Mouse (Mus musculus): ENCODE data around the gene Yipf6. TPM values are rescaled to one million over a fixed set of nuclear protein-coding genes. Genes with fewer than 3 reads are reported as not detected.
A peak's percentile ranks its signal among the peaks of the same experiment; 100 is the strongest.

Yipf6 gene
- total RNA-seq (2014; rRNA removed; ENCODE audit: low replicate concordance) (22.5 and 48.4 TPM in 2 replicates), polyA plus RNA-seq (2015; fragmentation: Nextera tagmentation; extraction: Ambion mirVana) (14.5 and 15.9 TPM in 2 replicates)

- 67% methylated on average over 3 of the region's 3 CpGs for WGBS
- DNase-seq (ENCODE audit: low spot score) (no peak), ATAC-seq (ENCODE audit: insufficient read depth, low read depth) (no peak)
- H3K27ac ChIP-seq (ENCODE audit: low read depth): peak within 1 kb of the TSS; percentile 98
- peak within 1 kb of the TSS; percentile 75 for H3K4me3 ChIP-seq (ENCODE audit: low read depth, low read length)
- H3K9me3 ChIP-seq (replicated peaks; ENCODE audit: control insufficient read depth, low read length): no peaks in the 10 kb centered on the region
- TF ChIP-seq CTCF (IDR thresholded peaks at IDR 0.05; ENCODE audit: low read depth) (no peak), EP300 (IDR thresholded peaks at IDR 0.05; ENCODE audit: low read depth) (no peak)
- 0 out of 2 replicates have a peak, but pooled peaks cover under 1% of the 10 kb centered on the region for H3K36me3 ChIP-seq (replicated peaks; ENCODE audit: control insufficient read depth, insufficient read depth, low read length)
- H3K9ac ChIP-seq (replicated peaks; ENCODE audit: low read depth, low read length): peak within 1 kb of the TSS; percentile 75
- no peaks in the 10 kb centered on the region for H3K27me3 ChIP-seq (ENCODE audit: control insufficient read depth, insufficient read depth, low read length)
- H3K4me1 ChIP-seq (ENCODE audit: control insufficient read depth, insufficient read depth): 0 out of 2 replicates have a peak, but pooled peaks cover 5% of the 10 kb centered on the region
- peak within 1 kb of the TSS; percentile 51 for H3K4me2 ChIP-seq (ENCODE audit: low read depth, low read length)
Observed at GRCm38 (mm10) chrX:98936101-98936500, at the start of gene Yipf6. TSS of gene Yipf6 (plus strand) at chrX:98936316.

- peak overlapping the region; percentile 72 for H3K4me2 ChIP-seq (ENCODE audit: low read depth, low read length)
- WGBS: 7% methylated on average over 14 of the region's 14 CpGs
- no peaks in the 10 kb centered on the region for H3K36me3 ChIP-seq (replicated peaks; ENCODE audit: control insufficient read depth, insufficient read depth, low read length)
- no peaks in the 10 kb centered on the region for H3K27me3 ChIP-seq (ENCODE audit: control insufficient read depth, insufficient read depth, low read length)
- H3K4me1 ChIP-seq (ENCODE audit: control insufficient read depth, insufficient read depth): no peaks in the 10 kb centered on the region
- DNase-seq (ENCODE audit: low spot score): no peak
- H3K4me3 ChIP-seq (ENCODE audit: low read depth, low read length): peak overlapping the region; percentile 64
- ATAC-seq (ENCODE audit: insufficient read depth, low read depth): no peak
- no peaks in the 10 kb centered on the region for H3K9me3 ChIP-seq (replicated peaks; ENCODE audit: control insufficient read depth, low read length)
- H3K9ac ChIP-seq (replicated peaks; ENCODE audit: low read depth, low read length): peak overlapping the region; percentile 58
- peak overlapping the region; percentile 74 for H3K27ac ChIP-seq (ENCODE audit: low read depth)
- TF ChIP-seq EP300 (IDR thresholded peaks at IDR 0.05; ENCODE audit: low read depth) (no peak), CTCF (IDR thresholded peaks at IDR 0.05; ENCODE audit: low read depth) (no peak)
Observed at GRCm38 (mm10) chrX:98890072-98890405, 46.1 kb upstream of the Yipf6 start.

- TF ChIP-seq CTCF (IDR thresholded peaks at IDR 0.05; ENCODE audit: low read depth): no peak
- TF ChIP-seq EP300 (IDR thresholded peaks at IDR 0.05; ENCODE audit: low read depth): no peak
- H3K4me3 ChIP-seq (ENCODE audit: low read depth, low read length): peak within 1 kb of the TSS; percentile 64
- peak; percentile 93 for ATAC-seq (ENCODE audit: insufficient read depth, low read depth)
- DNase-seq (ENCODE audit: low spot score): peak; percentile 66
- 15% methylated on average over 47 of the region's 48 CpGs for WGBS
- peak within 1 kb of the TSS; percentile 74 for H3K27ac ChIP-seq (ENCODE audit: low read depth)
- H3K9me3 ChIP-seq (replicated peaks; ENCODE audit: control insufficient read depth, low read length): no peaks in the 10 kb centered on the region
- H3K9ac ChIP-seq (replicated peaks; ENCODE audit: low read depth, low read length): peak within 1 kb of the TSS; percentile 58
- no peaks in the 10 kb centered on the region for H3K27me3 ChIP-seq (ENCODE audit: control insufficient read depth, insufficient read depth, low read length)
- peak within 1 kb of the TSS; percentile 72 for H3K4me2 ChIP-seq (ENCODE audit: low read depth, low read length)
- H3K4me1 ChIP-seq (ENCODE audit: control insufficient read depth, insufficient read depth): no peaks in the 10 kb centered on the region
- no peaks in the 10 kb centered on the region for H3K36me3 ChIP-seq (replicated peaks; ENCODE audit: control insufficient read depth, insufficient read depth, low read length)
Observed at GRCm38 (mm10) chrX:98890406-98891116, 45.6 kb upstream of the Yipf6 start, which contains the start of gene Ophn1. TSS of gene Ophn1 (minus strand) at chrX:98891025.

GRCm38 (mm10) chrX:98898307-98898706, 37.8 kb upstream of the Yipf6 start:
- Histone ChIP-seq H3K4me2 (ENCODE audit: low read depth, low read length) (no peak overlapping the region), H3K27me3 (ENCODE audit: control insufficient read depth, insufficient read depth, low read length) (no peaks in the 10 kb centered on the region), H3K9me3 (replicated peaks; ENCODE audit: control insufficient read depth, low read length) (no peaks in the 10 kb centered on the region), H3K27ac (ENCODE audit: low read depth) (no peak overlapping the region), H3K4me1 (ENCODE audit: control insufficient read depth, insufficient read depth) (no peaks in the 10 kb centered on the region), H3K9ac (replicated peaks; ENCODE audit: low read depth, low read length) (no peak overlapping the region), H3K36me3 (replicated peaks; ENCODE audit: control insufficient read depth, insufficient read depth, low read length) (no peaks in the 10 kb centered on the region), H3K4me3 (ENCODE audit: low read depth, low read length) (no peak overlapping the region)
- TF ChIP-seq CTCF (IDR thresholded peaks at IDR 0.05; ENCODE audit: low read depth) (no peak), EP300 (IDR thresholded peaks at IDR 0.05; ENCODE audit: low read depth) (no peak)
- WGBS: 39% methylated on average over 3 of the region's 3 CpGs
- no peak for ATAC-seq (ENCODE audit: insufficient read depth, low read depth)
- DNase-seq (ENCODE audit: low spot score): no peak

GRCm38 (mm10) chrX:98904226-98904625, 31.9 kb upstream of the Yipf6 start:
- ATAC-seq (ENCODE audit: insufficient read depth, low read depth) (no peak), DNase-seq (ENCODE audit: low spot score) (no peak)
- Histone ChIP-seq H3K9me3 (replicated peaks; ENCODE audit: control insufficient read depth, low read length) (no peaks in the 10 kb centered on the region), H3K27ac (ENCODE audit: low read depth) (no peak overlapping the region), H3K4me2 (ENCODE audit: low read depth, low read length) (no peak overlapping the region), H3K4me3 (ENCODE audit: low read depth, low read length) (no peak overlapping the region), H3K27me3 (ENCODE audit: control insufficient read depth, insufficient read depth, low read length) (no peaks in the 10 kb centered on the region), H3K36me3 (replicated peaks; ENCODE audit: control insufficient read depth, insufficient read depth, low read length) (no peaks in the 10 kb centered on the region), H3K9ac (replicated peaks; ENCODE audit: low read depth, low read length) (no peak overlapping the region), H3K4me1 (ENCODE audit: control insufficient read depth, insufficient read depth) (no peaks in the 10 kb centered on the region)
- WGBS: 75% methylated on average over 6 of the region's 6 CpGs
- TF ChIP-seq CTCF (IDR thresholded peaks at IDR 0.05; ENCODE audit: low read depth): no peak
- TF ChIP-seq EP300 (IDR thresholded peaks at IDR 0.05; ENCODE audit: low read depth): no peak

All from heart, postnatal 0 days (tissue).